Mouse (Mus musculus) liver, postnatal 0 days (tissue): ENCODE results near the gene Atp6v1f. TPM values are rescaled to one million over a fixed set of nuclear protein-coding genes. Genes with fewer than 3 reads are reported as not detected.

Source experiments
- ATAC-seq: fragments of 200-750 bp; cut with Nextera tagmentation; 2 replicates; pipeline ENCODE4 v1.8.0; 2017; ENCODE audit warnings: mild to moderate bottlenecking, moderate library complexity
- DNase-seq: peaks from one replicate; pipeline ENCODE4 v3.0.0-alpha.2; 2016
- H3K27ac ChIP-seq: fragments of 300-500 bp; sonication (generic); 2 replicates; pipeline ENCODE4 v1.5.1; 2014; ENCODE audit warnings: antibody characterized with exemption, moderate library complexity, mild to moderate bottlenecking, low read depth
- H3K27me3 ChIP-seq: fragments of 300-500 bp; sonication (generic); 2 replicates; pipeline ENCODE4 v1.6.1; 2014; ENCODE audit warnings: low read length, control low read depth, mixed read lengths; ENCODE audit not compliant: insufficient read depth
- H3K36me3 ChIP-seq: fragments of 300-500 bp; sonication (generic); replicated peaks from 2 replicates; pipeline ENCODE4 v1.6.1; 2014; ENCODE audit warnings: mild to moderate bottlenecking, control low read depth, low read length, moderate library complexity, mixed read lengths; ENCODE audit not compliant: insufficient read depth
- H3K4me1 ChIP-seq: fragments of 300-500 bp; sonication (generic); 2 replicates; pipeline ENCODE4 v1.6.1; 2014; ENCODE audit warnings: antibody characterized with exemption, mild to moderate bottlenecking, control low read depth; ENCODE audit not compliant: insufficient read depth
- H3K4me2 ChIP-seq: fragments of 300-500 bp; sonication (generic); 2 replicates; pipeline ENCODE4 v1.6.1; 2014; ENCODE audit warnings: low read depth, mild to moderate bottlenecking, low read length, moderate library complexity, mixed read lengths
- H3K4me3 ChIP-seq: fragments of 300-500 bp; sonication (generic); 2 replicates; pipeline ENCODE4 v1.5.1; 2014; ENCODE audit warnings: low read depth, low read length
- H3K9ac ChIP-seq: fragments of 300-500 bp; sonication (generic); replicated peaks from 2 replicates; pipeline ENCODE4 v1.6.1; 2014; ENCODE audit warnings: mild to moderate bottlenecking, moderate library complexity
- H3K9me3 ChIP-seq: fragments of 300-500 bp; sonication (generic); 2 replicates; pipeline ENCODE4 v1.6.1; 2016; ENCODE audit warnings: mild to moderate bottlenecking, control low read depth, low read length, mixed read lengths
- CTCF ChIP-seq: sonication (generic); IDR thresholded peaks from 2 replicates; pipeline ENCODE4 v1.5.1; 2016; ENCODE audit warnings: antibody characterized with exemption, low read depth
- EP300 ChIP-seq: IDR thresholded peaks from 2 replicates; pipeline ENCODE4 v1.6.1; 2016; ENCODE audit warnings: antibody characterized with exemption, low read depth, mild to moderate bottlenecking
- WGBS: fragments of 180-500 bp; shearing (Covaris S2); extraction: QIAGEN DNeasy Blood & Tissue Kit; methylation state at CpG from one replicate; pipeline ENCODE4 v1.1.7; 2014; ENCODE audit not compliant: insufficient replicate concordance; 5-methylcytosine and 5-hydroxymethylcytosine counted together
- polyA plus RNA-seq: library from polyadenylated mRNA; unstranded; fragments of >200 nt; fragmentation: Nextera tagmentation; extraction: Ambion mirVana; gene quantifications from 2 replicates; pipeline ENCODE4 v1.2.1, GENCODE M21; 2015

Atp6v1f gene
- polyA plus RNA-seq, 1 experiment from 2014 or later = 170 TPM

DNA sequence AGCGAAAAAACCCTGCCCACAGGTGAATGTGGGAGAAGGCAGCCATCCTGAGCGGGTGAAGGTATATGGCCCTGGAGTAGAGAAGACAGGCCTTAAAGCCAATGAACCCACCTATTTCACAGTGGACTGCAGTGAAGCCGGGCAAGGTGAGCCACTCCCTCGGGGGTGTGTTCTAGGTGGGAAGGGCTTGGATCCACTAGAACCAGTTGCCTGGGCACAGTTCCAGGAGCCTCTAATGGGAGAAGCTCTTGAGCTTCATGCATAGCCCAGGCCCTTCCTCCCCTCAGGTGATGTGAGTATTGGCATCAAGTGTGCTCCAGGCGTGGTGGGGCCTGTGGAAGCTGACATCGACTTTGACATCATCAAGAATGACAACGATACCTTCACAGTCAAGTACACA is 22.2 kb upstream of the Atp6v1f start:
- H3K9me3 ChIP-seq = no peaks in the 10 kb centered on the region
- DNase-seq = no peak
- no peak overlapping the region for H3K9ac ChIP-seq
- H3K4me3 ChIP-seq = no peak overlapping the region
- no peaks in the 10 kb centered on the region for H3K4me1 ChIP-seq
- ATAC-seq = no peak
- no peak overlapping the region for H3K27ac ChIP-seq
- 87% methylated on average over 7 of the region's 7 CpGs for WGBS
- no peak for TF ChIP-seq EP300
- no peaks in the 10 kb centered on the region for H3K36me3 ChIP-seq
- no peaks in the 10 kb centered on the region for H3K27me3 ChIP-seq
- no peak overlapping the region for H3K4me2 ChIP-seq

DNA sequence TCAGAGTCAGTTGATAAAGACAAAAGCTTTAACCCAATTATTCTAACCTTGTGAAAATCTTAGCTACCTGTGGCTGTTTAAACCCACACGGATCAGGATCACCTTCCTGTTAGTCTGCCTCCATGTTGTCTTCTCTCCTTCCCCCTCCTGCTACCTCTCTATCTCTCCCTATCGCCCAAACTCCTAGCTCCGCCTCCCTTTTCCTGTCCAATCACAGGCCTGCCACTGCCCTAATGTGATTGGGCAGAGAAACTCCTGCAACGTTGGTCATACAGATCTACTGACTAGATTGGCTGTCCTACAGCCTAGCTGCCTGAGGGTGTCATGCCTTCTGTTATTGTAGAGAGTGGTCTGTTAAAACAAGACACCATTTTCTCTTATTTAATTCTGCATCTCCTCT is 17.7 kb upstream of the Atp6v1f start:
- ATAC-seq = no peak
- H3K4me1 ChIP-seq = no peaks in the 10 kb centered on the region
- TF ChIP-seq EP300 = no peak
- TF ChIP-seq CTCF = no peak
- no peak overlapping the region for H3K4me3 ChIP-seq
- no peak overlapping the region for H3K27ac ChIP-seq
- no peak overlapping the region for H3K9ac ChIP-seq
- WGBS = 31% methylated on average over 4 of the region's 4 CpGs
- no peaks in the 10 kb centered on the region for H3K36me3 ChIP-seq
- H3K9me3 ChIP-seq = no peaks in the 10 kb centered on the region
- no peak overlapping the region for H3K4me2 ChIP-seq
- no peak for DNase-seq
- no peaks in the 10 kb centered on the region for H3K27me3 ChIP-seq

DNA sequence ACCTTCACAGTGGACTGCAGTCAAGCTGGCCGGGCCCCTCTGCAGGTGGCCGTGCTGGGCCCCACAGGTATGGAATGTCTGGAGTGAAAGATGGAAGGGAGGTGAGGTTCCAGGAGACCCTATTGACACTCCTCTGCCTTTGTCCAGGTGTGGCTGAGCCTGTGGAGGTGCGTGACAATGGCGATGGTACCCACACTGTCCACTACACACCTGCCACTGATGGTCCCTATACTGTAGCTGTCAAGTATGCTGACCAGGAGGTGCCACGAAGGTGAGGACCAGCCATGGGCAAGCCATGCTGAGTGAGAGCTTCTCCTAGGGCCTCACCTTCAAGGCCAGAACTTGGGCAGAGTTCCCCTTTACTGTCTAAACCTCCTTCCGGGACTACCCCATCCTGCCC is 16.9 kb upstream of the Atp6v1f start:
- 86% methylated on average over 6 of the region's 6 CpGs for WGBS
- H3K36me3 ChIP-seq = no peaks in the 10 kb centered on the region
- no peak overlapping the region for H3K27ac ChIP-seq
- H3K4me1 ChIP-seq = no peaks in the 10 kb centered on the region
- H3K27me3 ChIP-seq = no peaks in the 10 kb centered on the region
- H3K4me2 ChIP-seq = no peak overlapping the region
- ATAC-seq (no peak), DNase-seq (no peak)
- TF ChIP-seq EP300 (no peak), CTCF (no peak)
- no peak overlapping the region for H3K9ac ChIP-seq
- H3K9me3 ChIP-seq = no peaks in the 10 kb centered on the region
- no peak overlapping the region for H3K4me3 ChIP-seq

DNA sequence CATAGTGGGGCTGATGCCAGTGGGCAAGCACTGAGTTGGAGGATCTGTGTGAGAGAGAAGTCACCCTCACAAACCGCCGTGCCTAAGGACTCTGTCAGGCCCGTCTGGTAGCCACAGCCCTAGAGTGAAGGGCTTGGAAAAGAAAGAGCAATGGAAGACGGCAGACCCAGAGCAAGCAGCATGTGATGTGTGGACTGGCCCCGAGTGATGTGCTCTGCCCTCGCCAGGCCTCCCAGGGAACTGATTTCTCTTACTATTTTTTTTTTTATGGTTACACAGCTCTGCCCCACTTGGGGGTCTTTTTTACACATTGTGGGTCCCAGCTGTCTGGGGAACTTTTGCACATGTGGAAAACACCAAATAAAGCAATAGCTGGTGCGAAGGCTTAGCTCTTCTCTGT is 6.0 kb upstream of the Atp6v1f start:
- Histone ChIP-seq H3K4me3 (no peak overlapping the region), H3K9me3 (no peaks in the 10 kb centered on the region), H3K27ac (no peak overlapping the region), H3K4me1 (no peaks in the 10 kb centered on the region), H3K27me3 (no peaks in the 10 kb centered on the region), H3K36me3 (no peaks in the 10 kb centered on the region), H3K4me2 (no peak overlapping the region), H3K9ac (no peak overlapping the region)
- no peak for TF ChIP-seq EP300
- no peak for TF ChIP-seq CTCF
- 54% methylated on average over 7 of the region's 7 CpGs for WGBS
- ATAC-seq (no peak), DNase-seq (no peak)

DNA sequence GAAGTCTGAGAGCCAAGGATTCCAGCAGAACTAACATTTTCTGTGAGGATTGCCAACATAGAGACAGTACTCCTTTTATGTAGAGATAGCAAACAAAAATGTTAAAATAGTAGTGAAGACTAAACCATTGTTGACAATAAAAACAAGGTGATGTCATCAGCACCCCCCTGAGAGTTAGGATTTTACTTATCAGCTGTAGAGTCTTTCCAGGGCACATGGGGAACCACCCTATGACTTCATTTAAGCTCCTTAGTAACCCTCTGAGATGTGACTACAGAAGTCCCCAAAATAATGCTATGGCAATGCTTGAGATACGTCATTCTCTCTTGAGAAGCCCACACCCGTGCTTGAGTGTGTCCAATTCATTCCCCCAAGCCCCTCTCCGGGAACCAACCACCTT is 4.1 kb upstream of the Atp6v1f start:
- Histone ChIP-seq H3K4me2 (no peak overlapping the region), H3K27me3 (no peaks in the 10 kb centered on the region), H3K9me3 (no peaks in the 10 kb centered on the region), H3K9ac (no peak overlapping the region), H3K4me1 (peaks cover 3% of the 10 kb centered on the region), H3K4me3 (no peak overlapping the region), H3K36me3 (no peaks in the 10 kb centered on the region), H3K27ac (no peak overlapping the region)
- TF ChIP-seq EP300 (no peak), CTCF (no peak)
- 68% methylated on average over 3 of the region's 3 CpGs for WGBS
- ATAC-seq = no peak
- no peak for DNase-seq

DNA sequence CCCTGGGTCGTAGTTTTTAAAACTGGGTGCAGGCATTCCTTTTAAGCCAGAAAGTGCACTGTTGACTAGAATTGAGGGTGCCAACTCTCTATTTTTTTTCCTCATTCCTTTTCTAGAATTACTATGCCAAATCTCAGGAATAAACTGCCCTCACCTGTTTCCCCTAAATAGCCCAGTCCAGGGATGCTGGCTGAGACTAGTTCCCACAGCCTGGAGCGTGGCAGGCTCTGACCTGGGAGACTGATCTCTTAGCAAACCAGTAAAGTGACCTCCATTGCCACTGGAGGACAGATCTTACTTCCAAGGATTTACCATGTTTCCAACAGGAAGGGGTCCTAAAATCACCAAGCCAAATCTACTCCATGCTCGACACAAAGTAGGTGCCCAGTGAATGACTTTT is 1.3 kb downstream of the Atp6v1f start:
- ATAC-seq (no peak), DNase-seq (no peak)
- peaks cover 14% of the 10 kb centered on the region for H3K4me1 ChIP-seq
- peak overlapping the region; percentile 63 for H3K4me3 ChIP-seq
- TF ChIP-seq CTCF (no peak), EP300 (no peak)
- no peak overlapping the region for H3K9ac ChIP-seq
- H3K9me3 ChIP-seq = no peaks in the 10 kb centered on the region
- WGBS = 84% methylated on average over 3 of the region's 3 CpGs
- H3K27me3 ChIP-seq = no peaks in the 10 kb centered on the region
- H3K4me2 ChIP-seq = peak overlapping the region; percentile 75
- H3K36me3 ChIP-seq = peaks cover 11% of the 10 kb centered on the region
- H3K27ac ChIP-seq = peak overlapping the region; percentile 82; the same call in 1 of the 2 replicates

DNA sequence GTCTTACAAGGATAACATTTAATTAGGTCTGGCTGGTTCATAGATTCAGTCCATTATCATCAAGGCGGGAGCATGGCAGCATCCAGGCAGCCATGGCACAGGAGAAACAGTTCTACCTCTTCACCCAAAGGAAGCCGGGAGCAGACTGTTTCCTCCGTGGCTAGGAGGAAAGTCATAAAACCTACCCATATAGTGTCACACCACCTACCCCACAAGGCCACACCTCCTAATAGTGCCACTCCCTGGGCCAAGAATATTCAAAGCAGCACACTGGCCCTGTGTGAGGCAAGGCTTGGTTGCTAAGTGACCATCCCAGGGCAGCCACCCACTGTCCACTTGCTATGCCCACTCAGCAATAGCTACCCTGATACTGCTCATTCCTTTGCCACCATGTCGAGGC is 3.6 kb downstream of the Atp6v1f start, which contains the start of gene Atp6v1fnb:
TSS of gene Atp6v1fnb (plus strand) at position 301 of the 400 bp plus-strand sequence.
- no peak for ATAC-seq
- 93% methylated on average over 4 of the region's 4 CpGs for WGBS
- TF ChIP-seq EP300 = no peak
- no peak for TF ChIP-seq CTCF

More for the DNA sequence above, 3.6 kb downstream of the Atp6v1f start, which contains the start of gene Atp6v1fnb:
- Histone ChIP-seq H3K9me3 (no peaks in the 10 kb centered on the region), H3K4me1 (peaks cover 22% of the 10 kb centered on the region), H3K27ac (no peak within 1 kb of the TSS), H3K27me3 (no peaks in the 10 kb centered on the region), H3K9ac (no peak within 1 kb of the TSS), H3K4me3 (no peak within 1 kb of the TSS), H3K4me2 (no peak within 1 kb of the TSS), H3K36me3 (peaks cover 11% of the 10 kb centered on the region)
- DNase-seq = no peak
